Mouse (Mus musculus) lung, postnatal 25 days (tissue): ENCODE data around the gene Gm20388.
A peak's percentile ranks its signal among the peaks of the same experiment; 100 is the strongest.

ENCODE experiments used
- DNase-seq: peaks from one replicate; pipeline ENCODE4 v3.0.0; 2022; ENCODE audit warnings: low spot score

The Gm20388 gene

GRCm38 (mm10) chr8:120532517-120533215 lies 622.0 kb downstream of the Gm20388 start:
- DNase-seq: no peak

GRCm38 (mm10) chr8:120533380-120533779 lies 622.7 kb downstream of the Gm20388 start:
- no peak for DNase-seq

GRCm38 (mm10) chr8:120534080-120534479 lies 623.4 kb downstream of the Gm20388 start:
- no peak for DNase-seq

GRCm38 (mm10) chr8:120534504-120535368 lies 624.1 kb downstream of the Gm20388 start:
- DNase-seq: peak; percentile 90

GRCm38 (mm10) chr8:120535452-120536305 lies 625.0 kb downstream of the Gm20388 start:
- DNase-seq: peak; percentile 54

GRCm38 (mm10) chr8:120536306-120537206 lies 625.9 kb downstream of the Gm20388 start:
- peak; percentile 61 for DNase-seq

DNA sequence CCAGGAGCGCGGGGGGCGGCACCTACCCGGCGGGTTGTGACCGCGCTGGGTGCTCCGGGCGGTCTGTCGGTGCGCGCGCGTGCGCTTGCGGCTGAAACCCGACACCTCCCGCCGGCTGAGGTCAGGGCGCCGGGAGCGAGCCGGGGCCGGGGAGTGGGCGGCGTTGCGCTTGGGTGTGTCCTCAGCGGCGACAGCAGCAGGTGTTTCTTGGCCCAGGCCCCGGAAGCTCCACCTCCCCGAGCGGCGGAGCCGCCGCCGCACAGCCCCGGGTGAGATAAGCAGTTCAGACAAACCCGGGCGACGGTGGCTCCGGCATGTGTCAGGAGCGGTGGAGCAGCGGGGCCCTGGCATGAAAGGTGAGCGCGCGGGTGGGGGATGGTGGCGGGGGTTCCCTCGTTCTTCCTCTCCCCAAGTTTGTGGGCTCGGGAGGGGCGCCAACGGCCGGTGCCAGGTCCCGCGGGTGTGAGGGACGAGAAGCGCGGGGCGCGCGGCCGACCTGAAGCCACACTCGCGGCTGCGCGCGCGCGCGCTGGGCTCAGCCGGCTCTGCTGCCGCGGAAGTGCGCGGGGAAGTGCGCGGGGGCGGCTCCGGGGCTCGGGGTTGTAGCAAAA lies 626.7 kb downstream of the Gm20388 start:
- peak; percentile 91 for DNase-seq

DNA sequence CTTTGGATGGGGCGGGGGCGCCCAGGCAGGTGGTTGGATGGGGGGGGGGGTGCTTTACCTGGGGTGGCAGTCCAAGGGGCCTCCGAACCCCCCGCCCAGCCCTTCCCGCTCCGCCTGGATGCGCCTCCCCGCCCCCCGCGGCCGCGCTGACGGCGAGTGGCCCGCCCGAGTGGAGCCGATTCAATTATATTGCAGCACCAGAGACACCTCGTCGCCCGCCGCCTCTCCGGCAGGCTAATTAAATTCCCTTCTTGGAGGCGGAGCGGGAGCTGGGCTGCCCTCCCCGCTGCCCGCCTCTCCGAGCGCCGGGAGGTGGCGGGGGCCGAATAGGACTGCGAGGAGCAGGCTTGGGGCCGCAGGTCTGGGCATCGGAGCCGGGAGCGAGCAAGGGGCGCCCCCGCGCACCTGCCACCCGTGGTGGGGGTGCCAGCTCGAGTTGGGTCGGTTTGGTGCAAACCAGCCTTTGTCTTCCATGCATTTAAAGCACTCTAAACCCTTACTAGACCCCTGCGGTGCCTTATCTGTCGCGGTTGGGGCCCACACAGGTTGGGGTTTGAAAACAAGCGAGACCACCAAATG lies 627.3 kb downstream of the Gm20388 start:
- DNase-seq: peak; percentile 46

DNA sequence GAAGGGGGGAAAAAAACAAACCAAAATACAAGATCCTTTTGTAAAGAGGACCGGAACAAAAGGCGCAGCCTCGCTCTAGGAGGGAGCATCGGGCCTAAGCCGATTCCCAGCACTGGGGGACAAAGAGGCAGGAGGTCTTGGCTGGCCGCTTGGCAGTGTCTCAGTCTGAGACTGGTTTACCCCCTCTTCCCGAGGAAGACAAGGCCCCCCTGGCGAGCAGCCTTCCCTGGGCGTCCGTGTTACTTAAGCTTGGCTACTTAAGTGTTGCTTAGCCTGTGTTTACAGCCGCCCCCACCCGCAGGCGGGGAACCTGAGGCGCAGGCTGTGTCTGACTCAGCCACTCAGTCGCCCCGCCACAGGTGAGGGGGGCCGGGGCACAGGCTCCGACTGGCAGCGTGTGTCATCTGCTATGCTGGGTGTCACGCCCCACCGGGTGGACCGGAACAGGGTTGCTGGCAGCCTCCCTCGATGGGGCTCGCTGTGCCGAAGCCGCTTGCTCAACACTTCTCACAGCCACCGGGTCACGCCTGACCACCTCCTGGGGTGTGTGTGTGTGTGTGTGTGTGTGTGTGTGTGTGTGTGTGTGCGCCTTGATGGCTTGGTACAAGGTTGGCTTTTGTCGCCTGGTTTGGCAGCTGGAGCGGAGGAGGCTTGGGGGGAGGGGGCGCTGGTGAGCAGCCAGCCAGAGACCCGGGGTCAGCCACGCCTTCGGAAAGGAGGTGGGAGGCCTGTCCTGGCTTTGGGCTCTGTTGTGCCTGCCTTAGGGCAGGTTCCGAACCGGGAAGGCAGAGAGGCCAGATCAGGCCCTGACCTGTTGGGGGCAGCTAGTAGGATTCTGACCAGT lies 628.0 kb downstream of the Gm20388 start:
- DNase-seq: peak; percentile 92

DNA sequence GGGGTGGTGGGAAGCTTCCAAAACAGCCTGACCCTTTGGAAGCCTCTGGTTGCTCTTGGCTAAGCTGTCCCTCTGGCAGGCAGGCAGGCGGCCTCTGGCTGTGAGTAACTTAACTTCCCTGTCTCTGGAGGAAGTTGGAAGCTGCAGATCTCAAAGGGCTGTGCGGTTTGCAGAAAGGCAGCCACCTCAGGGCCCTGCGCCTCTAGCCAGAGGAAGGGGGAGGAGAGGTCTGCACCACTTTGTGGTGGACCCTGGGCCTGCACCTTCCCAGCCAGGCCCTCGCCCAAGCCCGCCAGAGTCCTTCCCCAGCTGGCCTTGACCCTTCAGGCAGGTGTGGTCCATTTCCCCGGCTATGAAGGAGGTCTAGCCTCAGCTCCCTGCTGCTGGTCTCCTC lies 628.7 kb downstream of the Gm20388 start:
- peak; percentile 55 for DNase-seq

- no peak for DNase-seq
These were observed 629.4 kb downstream of the Gm20388 start for GRCm38 (mm10) chr8:120539775-120540625.

DNA sequence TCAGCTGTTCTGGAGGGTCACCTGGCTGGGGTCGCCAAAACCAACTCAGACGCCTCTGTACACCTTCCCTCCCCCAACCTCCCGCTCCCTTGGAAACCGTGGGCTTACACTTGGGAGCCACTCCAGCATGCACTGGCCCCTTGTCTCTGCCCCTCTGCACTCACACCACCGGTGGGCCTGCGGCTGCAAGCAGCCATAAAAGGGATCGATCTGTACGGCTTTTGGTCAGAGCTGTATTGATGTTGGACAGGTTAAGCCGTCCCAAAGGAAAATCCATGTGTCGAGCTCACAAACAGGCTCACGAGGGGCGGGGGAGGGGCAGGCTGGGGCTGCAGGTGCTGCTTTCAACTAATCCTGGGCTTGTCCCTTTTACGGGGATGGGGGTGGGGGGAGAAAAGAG lies 632.4 kb downstream of the Gm20388 start:
- DNase-seq: no peak

GRCm38 (mm10) chr8:120543416-120544055 lies 632.9 kb downstream of the Gm20388 start:
- peak; percentile 43 for DNase-seq

DNA sequence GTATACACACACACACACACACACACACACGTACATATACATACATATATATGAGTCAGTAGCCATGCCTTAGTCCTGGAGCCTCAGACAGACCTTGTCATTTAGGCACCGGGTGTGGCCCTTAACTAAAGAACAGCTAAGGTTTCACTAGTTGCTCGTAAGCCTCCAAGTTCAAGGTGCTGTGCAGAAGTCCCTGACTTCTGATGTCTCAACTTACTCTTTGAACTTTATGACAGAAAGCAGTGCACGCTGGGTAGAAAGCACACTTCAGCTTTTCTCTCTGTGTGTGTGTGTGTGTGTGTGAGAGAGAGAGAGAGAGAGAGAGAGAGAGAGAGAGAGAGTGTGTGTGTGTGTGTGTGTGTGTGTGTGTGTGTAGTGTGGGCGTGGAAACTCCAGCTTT lies 633.5 kb downstream of the Gm20388 start:
- no peak for DNase-seq

GRCm38 (mm10) chr8:120547562-120547961 lies 636.9 kb downstream of the Gm20388 start:
- DNase-seq: peak; percentile 64

GRCm38 (mm10) chr8:120548313-120548761 lies 637.7 kb downstream of the Gm20388 start:
- DNase-seq: no peak

GRCm38 (mm10) chr8:120549321-120549921 lies 638.8 kb downstream of the Gm20388 start:
- no peak for DNase-seq
